Mouse (Mus musculus) MEL (cell line): ENCODE results near the gene Fam19a3. TPM values are rescaled to one million over a fixed set of nuclear protein-coding genes. Genes with fewer than 3 reads are reported as not detected.

Source experiments
- DNase-seq: peaks from one replicate; pipeline ENCODE4 v3.0.0; 2011; ENCODE audit warnings: low read depth, low spot score
- H3K27ac ChIP-seq: 2 replicates; pipeline ENCODE4 v1.5.1; 2012; ENCODE audit warnings: low read depth, mild to moderate bottlenecking, control low read depth, low read length, moderate library complexity; ENCODE audit not compliant: control insufficient read depth
- H3K27me3 ChIP-seq, 2 experiments: fragments of 150-350 bp in 1 of 2; sonication (generic) in 1 of 2; 2 replicates each; pipeline ENCODE4 v1.6.1; 2012; ENCODE audit warnings: low read length in 2 of 2, mild to moderate bottlenecking in 2 of 2, improper control_type of control experiment in 1 of 2, moderate library complexity in 1 of 2; ENCODE audit not compliant: insufficient read depth in 2 of 2, control insufficient read depth in 1 of 2
- H3K36me3 ChIP-seq, 2 experiments: 2 replicates each; pipeline ENCODE4 v1.6.1; 2012 to 2014; ENCODE audit warnings: low read length in 2 of 2, improper control_type of control experiment in 1 of 2, inconsistent platforms in 1 of 2, mild to moderate bottlenecking in 1 of 2; ENCODE audit not compliant: insufficient read depth in 2 of 2, control insufficient read depth in 1 of 2
- H3K4me1 ChIP-seq, 2 experiments: fragments of 150-350 bp in 1 of 2; sonication (generic) in 1 of 2; 2 replicates each; pipeline ENCODE4 v1.6.1; 2012; ENCODE audit warnings: low read length in 2 of 2, improper control_type of control experiment in 1 of 2, mild to moderate bottlenecking in 1 of 2; ENCODE audit not compliant: insufficient read depth in 2 of 2, control insufficient read depth in 1 of 2
- H3K4me3 ChIP-seq, 2 experiments: fragments of 150-350 bp in 1 of 2; sonication (generic) in 1 of 2; 2 replicates each; pipeline ENCODE4 v1.5.1; 2012; ENCODE audit warnings: low read depth in 2 of 2, low read length in 2 of 2, mild to moderate bottlenecking in 2 of 2, moderate library complexity in 2 of 2, control low read depth in 1 of 2, improper control_type of control experiment in 1 of 2; ENCODE audit not compliant: control insufficient read depth in 1 of 2, insufficient read depth in 1 of 2
- H3K79me2 ChIP-seq: 2 replicates; pipeline ENCODE4 v1.6.1; 2012; ENCODE audit warnings: mild to moderate bottlenecking, low read length, moderate library complexity; ENCODE audit not compliant: control insufficient read depth, poor library complexity, insufficient read depth
- H3K9ac ChIP-seq: 2 replicates; pipeline ENCODE4 v1.6.1; 2012; ENCODE audit warnings: low read depth, mild to moderate bottlenecking, control low read depth, low read length, moderate library complexity; ENCODE audit not compliant: control insufficient read depth, poor library complexity, severe bottlenecking
- H3K9me3 ChIP-seq: fragments of 150-350 bp; sonication (generic); replicated peaks from 2 replicates; pipeline ENCODE4 v1.6.1; 2012; ENCODE audit warnings: mild to moderate bottlenecking, low read length, improper control_type of control experiment, moderate library complexity; ENCODE audit not compliant: insufficient read depth
- BHLHE40 ChIP-seq: IDR thresholded peaks from 2 replicates; pipeline ENCODE4 v1.6.1; 2012; ENCODE audit warnings: low read depth, mild to moderate bottlenecking, inconsistent platforms, low read length, improper control_type of control experiment, borderline replicate concordance
- CHD1 ChIP-seq: IDR thresholded peaks from 2 replicates; pipeline ENCODE4 v1.6.1; 2012; ENCODE audit warnings: low read depth, mild to moderate bottlenecking, inconsistent platforms, low read length, improper control_type of control experiment
- CHD2 ChIP-seq: IDR thresholded peaks from 2 replicates; pipeline ENCODE4 v1.6.1; 2011; ENCODE audit warnings: low read length, improper control_type of control experiment
- CTCF ChIP-seq, 3 experiments: IDR thresholded peaks in 2 of 3; conservative IDR thresholded peaks in 1 of 3; 2 replicates each; pipeline ENCODE4 v1.5.1; 2011 to 2012; ENCODE audit warnings: low read length in 3 of 3, low read depth in 2 of 3, mild to moderate bottlenecking in 2 of 3, improper control_type of control experiment in 1 of 3, inconsistent platforms in 1 of 3, mixed read lengths in 1 of 3, moderate library complexity in 1 of 3; ENCODE audit not compliant: control insufficient read depth in 1 of 3, insufficient read depth in 1 of 3, poor library complexity in 1 of 3, severe bottlenecking in 1 of 3
- E2F4 ChIP-seq: IDR thresholded peaks from 2 replicates; pipeline ENCODE4 v1.6.1; 2011; ENCODE audit warnings: low read depth, low read length, improper control_type of control experiment, borderline replicate concordance
- EP300 ChIP-seq, 2 experiments: IDR thresholded peaks; 2 replicates each; pipeline ENCODE4 v1.6.1; 2011; ENCODE audit warnings: improper control_type of control experiment in 2 of 2, low read length in 2 of 2, low read depth in 1 of 2, mild to moderate bottlenecking in 1 of 2
- ETS1 ChIP-seq: IDR thresholded peaks from 2 replicates; pipeline ENCODE4 v1.6.1; 2012; ENCODE audit warnings: low read depth, mild to moderate bottlenecking, inconsistent platforms, low read length, improper control_type of control experiment, moderate library complexity
- GABPA ChIP-seq: IDR thresholded peaks from 2 replicates; pipeline ENCODE4 v1.6.1; 2012; ENCODE audit warnings: low read depth, mild to moderate bottlenecking, inconsistent platforms, low read length, improper control_type of control experiment, moderate library complexity
- GATA1 ChIP-seq: IDR thresholded peaks from 2 replicates; pipeline ENCODE4 v1.6.1; 2011; ENCODE audit warnings: low read depth, low read length, improper control_type of control experiment
- MAFK ChIP-seq: IDR thresholded peaks from 2 replicates; pipeline ENCODE4 v1.6.1; 2011; ENCODE audit warnings: low read depth, mild to moderate bottlenecking, low read length, improper control_type of control experiment, borderline replicate concordance
- MAX ChIP-seq: IDR thresholded peaks from 2 replicates; pipeline ENCODE4 v1.6.1; 2011; ENCODE audit warnings: low read length, improper control_type of control experiment
- MXI1 ChIP-seq: IDR thresholded peaks from 2 replicates; pipeline ENCODE4 v1.6.1; 2011; ENCODE audit warnings: mild to moderate bottlenecking, low read depth, low read length, improper control_type of control experiment
- MYB ChIP-seq: IDR thresholded peaks from 2 replicates; pipeline ENCODE4 v1.6.1; 2011; ENCODE audit warnings: mild to moderate bottlenecking, low read depth, low read length, improper control_type of control experiment
- MYC ChIP-seq: IDR thresholded peaks from 2 replicates; pipeline ENCODE4 v1.6.1; 2011; ENCODE audit warnings: low read depth, mild to moderate bottlenecking, low read length, improper control_type of control experiment, moderate library complexity
- NELFE ChIP-seq: IDR thresholded peaks from 2 replicates; pipeline ENCODE4 v1.6.1; 2011; ENCODE audit warnings: low read depth, low read length, improper control_type of control experiment
- NRF1 ChIP-seq: IDR thresholded peaks from 2 replicates; pipeline ENCODE4 v1.6.1; 2014; ENCODE audit warnings: low read depth, mild to moderate bottlenecking, inconsistent platforms, low read length, improper control_type of control experiment, moderate library complexity; ENCODE audit not compliant: poor library complexity, insufficient read depth, severe bottlenecking
- POLR2A ChIP-seq, 2 experiments: IDR thresholded peaks; 2 replicates each; pipeline ENCODE4 v1.6.1; 2011 to 2012; ENCODE audit warnings: low read length in 2 of 2, mild to moderate bottlenecking in 2 of 2, control low read depth in 1 of 2, improper control_type of control experiment in 1 of 2, low read depth in 1 of 2, moderate library complexity in 1 of 2; ENCODE audit not compliant: control insufficient read depth in 1 of 2, insufficient read depth in 1 of 2, poor library complexity in 1 of 2
- POLR2AphosphoS5 ChIP-seq: IDR thresholded peaks from 2 replicates; pipeline ENCODE4 v1.6.1; 2012; ENCODE audit warnings: low read depth, borderline replicate concordance, mild to moderate bottlenecking, inconsistent platforms, low read length, moderate library complexity, mixed read lengths
- RAD21 ChIP-seq: IDR thresholded peaks from 2 replicates; pipeline ENCODE4 v1.6.1; 2011; ENCODE audit warnings: mild to moderate bottlenecking, low read depth, low read length, improper control_type of control experiment
- RCOR1 ChIP-seq: IDR thresholded peaks from 2 replicates; pipeline ENCODE4 v1.6.1; 2012; ENCODE audit warnings: low read depth, mild to moderate bottlenecking, inconsistent platforms, low read length, improper control_type of control experiment
- SIN3A ChIP-seq: IDR thresholded peaks from 2 replicates; pipeline ENCODE4 v1.6.1; 2012; ENCODE audit warnings: low read length, improper control_type of control experiment, inconsistent platforms
- SMC3 ChIP-seq: IDR thresholded peaks from 2 replicates; pipeline ENCODE4 v1.6.1; 2011; ENCODE audit warnings: low read depth, low read length, improper control_type of control experiment
- TAL1 ChIP-seq: IDR thresholded peaks from 2 replicates; pipeline ENCODE4 v1.6.1; 2012; ENCODE audit warnings: mild to moderate bottlenecking, inconsistent platforms, low read length, moderate library complexity, mixed read lengths
- TBP ChIP-seq: IDR thresholded peaks from 2 replicates; pipeline ENCODE4 v1.8.0; 2011; ENCODE audit warnings: low read depth, low read length, improper control_type of control experiment
- TCF12 ChIP-seq: IDR thresholded peaks from 2 replicates; pipeline ENCODE4 v1.6.1; 2014; ENCODE audit warnings: low read depth, mild to moderate bottlenecking, inconsistent platforms, low read length, improper control_type of control experiment, moderate library complexity
- UBTF ChIP-seq: IDR thresholded peaks from 2 replicates; pipeline ENCODE4 v1.6.1; 2012; ENCODE audit warnings: low read depth, mild to moderate bottlenecking, inconsistent platforms, low read length, improper control_type of control experiment, moderate library complexity, borderline replicate concordance; ENCODE audit not compliant: insufficient read depth
- USF1 ChIP-seq: IDR thresholded peaks from 2 replicates; pipeline ENCODE4 v1.6.1; 2014; ENCODE audit warnings: low read depth, mild to moderate bottlenecking, inconsistent platforms, low read length, improper control_type of control experiment, moderate library complexity
- ZC3H11A ChIP-seq: IDR thresholded peaks from 2 replicates; pipeline ENCODE4 v1.6.1; 2012; ENCODE audit warnings: low read depth, mild to moderate bottlenecking, inconsistent platforms, low read length, improper control_type of control experiment
- polyA plus RNA-seq, 2 experiments: library from polyadenylated mRNA; stranded (reverse) in 1 of 2; unstranded in 1 of 2; fragments of >175 nt in 1 of 2; fragments of >200 nt in 1 of 2; gene quantifications; 2 replicates each; pipeline versions ENCODE4 v1.2.1 to v1.2.4; 2012; ENCODE audit warnings: low replicate concordance in 2 of 2, low read depth in 1 of 2; ENCODE audit not compliant: insufficient read length in 2 of 2, insufficient read depth in 1 of 2, missing spikeins in 1 of 2
- total RNA-seq: library from RNA; depleted of rRNA; stranded (reverse); fragments of 300-350 nt; gene quantifications from 2 replicates; pipeline ENCODE4 v1.2.3, GENCODE M21; 2012

Gene Fam19a3
- total and polyA plus RNA-seq, 3 experiments: 0.03 TPM; not detected in 2

- no peak overlapping the region for H3K27ac ChIP-seq
- no peak overlapping the region for H3K4me3 ChIP-seq
- DNase-seq: no peak
- H3K9ac ChIP-seq: no peak overlapping the region
- TF ChIP-seq BHLHE40 (no peak), GATA1 (no peak), UBTF (no peak), MYB (no peak), TBP (no peak), MAFK (no peak), CTCF (IDR thresholded peaks at IDR 0.05 in 2 of 3, conservative IDR thresholded peaks at IDR 0.05 in 1 of 3; ENCODE audit: control insufficient read depth in 1 of 3, insufficient read depth in 1 of 3, low read depth in 2 of 3, low read length in 3 of 3, poor library complexity in 1 of 3, severe bottlenecking in 1 of 3) (no peak), TCF12 (no peak), POLR2AphosphoS5 (no peak), SIN3A (no peak), GABPA (no peak), TAL1 (no peak), RCOR1 (no peak), E2F4 (no peak)
- no peaks in the 10 kb centered on the region for H3K79me2 ChIP-seq
- H3K36me3 ChIP-seq: no peaks in the 10 kb centered on the region
- H3K4me1 ChIP-seq: peaks cover 3% of the 10 kb centered on the region in 2 experiments; a peak in 3 of 4 replicates
- H3K9me3 ChIP-seq: no peaks in the 10 kb centered on the region
- H3K27me3 ChIP-seq: no peaks in the 10 kb centered on the region; a peak in 1 of 4 replicates
Observed at GRCm38 (mm10) chr3:104773301-104773700, 8.3 kb downstream of the Fam19a3 start.

GRCm38 (mm10) chr3:104771460-104771859 is 10.2 kb downstream of the Fam19a3 start:
- no peak overlapping the region for H3K4me3 ChIP-seq
- no peak for DNase-seq
- peaks cover 3% of the 10 kb centered on the region in 2 experiments; a peak in 3 of 4 replicates for H3K4me1 ChIP-seq
- H3K79me2 ChIP-seq: no peaks in the 10 kb centered on the region
- H3K27me3 ChIP-seq: no peaks in the 10 kb centered on the region; a peak in 1 of 4 replicates
- H3K36me3 ChIP-seq: no peaks in the 10 kb centered on the region
- H3K9ac ChIP-seq: no peak overlapping the region
- no peak overlapping the region for H3K27ac ChIP-seq
- no peaks in the 10 kb centered on the region for H3K9me3 ChIP-seq
- TF ChIP-seq ZC3H11A (no peak), RAD21 (no peak), UBTF (no peak), CHD1 (no peak), SMC3 (no peak), CHD2 (no peak), NELFE (no peak), GATA1 (no peak), BHLHE40 (no peak), ETS1 (no peak), MYB (no peak), RCOR1 (no peak), E2F4 (no peak), MAX (no peak), POLR2A (IDR thresholded peaks at IDR 0.05; ENCODE audit: control insufficient read depth in 1 of 2, insufficient read depth in 1 of 2, low read depth in 1 of 2, low read length in 2 of 2, poor library complexity in 1 of 2) (no peak), EP300 (IDR thresholded peaks at IDR 0.05; ENCODE audit: low read depth in 1 of 2, low read length in 2 of 2) (no peak), USF1 (no peak), MXI1 (no peak), MYC (no peak), NRF1 (no peak)
